Comparison of ENCODE assay signal across 8 mouse cellular contexts in the genomic region with DNA sequence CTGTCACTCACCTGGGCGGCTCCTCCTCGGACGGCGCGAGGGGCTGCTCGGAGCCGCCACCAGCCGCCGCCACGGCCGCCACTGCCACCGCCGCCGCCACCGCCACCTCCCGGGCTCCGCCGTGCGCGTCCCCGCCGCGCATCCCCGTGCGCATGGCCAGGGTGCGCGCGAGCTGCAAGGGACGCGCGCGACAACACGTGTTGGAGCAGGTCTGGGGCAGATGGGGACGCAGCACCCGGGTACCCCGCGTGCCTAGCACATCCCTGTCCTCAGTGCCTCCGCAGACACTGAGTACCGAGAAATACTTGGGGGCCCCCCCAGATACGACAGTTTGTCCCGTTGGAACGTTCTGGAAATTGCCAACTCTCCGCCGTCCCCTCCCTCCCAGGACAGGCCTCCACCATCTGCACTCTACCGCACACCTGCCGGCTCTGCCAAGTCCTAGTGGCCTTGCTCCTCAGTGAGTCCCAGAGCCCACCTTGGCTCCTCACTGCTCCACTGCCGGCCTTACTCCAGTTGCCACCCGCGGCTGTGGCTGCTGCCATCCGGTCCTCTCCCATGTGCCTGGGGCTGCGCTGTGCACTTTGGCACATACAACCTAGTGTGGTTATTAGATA. TPM values are rescaled to one million over a fixed set of nuclear protein-coding genes. Genes with fewer than 3 reads are reported as not detected.
DNase-seq lines count a peak whose midpoint lies in the region; ATAC-seq and TF ChIP-seq lines count a peak whose summit lies in the region.

TSS of gene Lingo3 (minus strand) at position 109 of the 617 bp plus-strand sequence.

- H3K36me3 ChIP-seq in kidney, embryonic 16.5 days (ENCODE audit: insufficient read depth, low read length) = no peaks in the 10 kb centered on the region
- no peaks in the 10 kb centered on the region for H3K36me3 ChIP-seq in forebrain, embryonic 16.5 days (ENCODE audit: control insufficient read depth, insufficient read depth)
- H3K36me3 ChIP-seq in midbrain, embryonic 12.5 days = no peaks in the 10 kb centered on the region

- TF ChIP-seq CTCF in brain, embryonic 14.5 days (IDR thresholded peaks at IDR 0.05; ENCODE audit: borderline replicate concordance, extremely low read depth, insufficient read depth, insufficient read length) = no peak

- no peak for DNase-seq in kidney, adult 11 months
- DNase-seq in brain, embryonic 14.5 days (ENCODE audit: low read depth) = peak; percentile 58
- no peak for DNase-seq in layer of hippocampus, adult 8-10 months (ENCODE audit: low spot score in 2 of 2)
- DNase-seq in ovary, postnatal 10 days (ENCODE audit: low spot score) = no peak
- DNase-seq in spleen, postnatal 36 days (ENCODE audit: low spot score in 2 of 2) = no peak

- peak within 1 kb of the TSS; percentile 46 for H3K4me3 ChIP-seq in kidney, embryonic 16.5 days (ENCODE audit: low read length)
- H3K4me3 ChIP-seq in forebrain, embryonic 16.5 days (replicated peaks; ENCODE audit: low read length) = peak within 1 kb of the TSS; percentile 59
- H3K4me3 ChIP-seq in midbrain, embryonic 12.5 days = peak within 1 kb of the TSS; percentile 44

- peaks cover 11% of the 10 kb centered on the region; the same call in 1 of the 2 replicates for H3K4me1 ChIP-seq in kidney, embryonic 16.5 days (ENCODE audit: insufficient read depth, low read length)
- peaks cover 16% of the 10 kb centered on the region for H3K4me1 ChIP-seq in forebrain, embryonic 16.5 days (replicated peaks; ENCODE audit: control insufficient read depth, insufficient read depth, low read length)
- H3K4me1 ChIP-seq in midbrain, embryonic 12.5 days = peaks cover 13% of the 10 kb centered on the region

- 4% methylated on average over 51 of the region's 51 CpGs for WGBS in kidney, embryonic 16.5 days
- 3% methylated on average over 51 of the region's 51 CpGs for WGBS in forebrain, embryonic 16.5 days
- WGBS in midbrain, embryonic 12.5 days = 6% methylated on average over 44 of the region's 51 CpGs

- H3K27ac ChIP-seq in kidney, embryonic 16.5 days (ENCODE audit: low read length) = no peak within 1 kb of the TSS
- H3K27ac ChIP-seq in forebrain, embryonic 16.5 days (ENCODE audit: low read length) = no peak within 1 kb of the TSS
- H3K27ac ChIP-seq in midbrain, embryonic 12.5 days (replicated peaks) = no peak within 1 kb of the TSS

- TF ChIP-seq POLR2A in brain, embryonic 14.5 days (IDR thresholded peaks at IDR 0.05; ENCODE audit: borderline replicate concordance, extremely low read depth, insufficient read depth, insufficient read length, poor library complexity, severe bottlenecking) = no peak

- H3K27me3 ChIP-seq in kidney, embryonic 16.5 days (ENCODE audit: insufficient read depth, low read length) = peaks cover 37% of the 10 kb centered on the region
- H3K27me3 ChIP-seq in forebrain, embryonic 16.5 days (replicated peaks; ENCODE audit: control insufficient read depth, insufficient read depth, low read length) = peaks cover 26% of the 10 kb centered on the region
- peaks cover 66% of the 10 kb centered on the region for H3K27me3 ChIP-seq in midbrain, embryonic 12.5 days

- peak within 1 kb of the TSS; percentile 63 for H3K4me2 ChIP-seq in kidney, embryonic 16.5 days (replicated peaks; ENCODE audit: low read depth, low read length)
- H3K4me2 ChIP-seq in forebrain, embryonic 16.5 days (ENCODE audit: low read length) = peak within 1 kb of the TSS; percentile 79
- H3K4me2 ChIP-seq in midbrain, embryonic 12.5 days (replicated peaks) = peak within 1 kb of the TSS; percentile 72

- H3K9me3 ChIP-seq in kidney, embryonic 16.5 days (ENCODE audit: low read length) = no peaks in the 10 kb centered on the region
- no peaks in the 10 kb centered on the region for H3K9me3 ChIP-seq in forebrain, embryonic 16.5 days (ENCODE audit: control insufficient read depth, low read length)
- H3K9me3 ChIP-seq in midbrain, embryonic 12.5 days = no peaks in the 10 kb centered on the region

- peak within 1 kb of the TSS; percentile 61 for H3K9ac ChIP-seq in kidney, embryonic 16.5 days (replicated peaks; ENCODE audit: low read length)
- H3K9ac ChIP-seq in forebrain, embryonic 16.5 days (replicated peaks; ENCODE audit: low read depth, low read length) = peak within 1 kb of the TSS; percentile 71
- H3K9ac ChIP-seq in midbrain, embryonic 12.5 days (replicated peaks) = peak within 1 kb of the TSS; percentile 50

- ATAC-seq in kidney, embryonic 16.5 days (ENCODE audit: low FRiP score, low TSS enrichment) = no peak
- peak; percentile 51 for ATAC-seq in forebrain, embryonic 16.5 days
- ATAC-seq in midbrain, embryonic 12.5 days (ENCODE audit: low FRiP score, low read depth) = 0 out of 2 replicates have a peak, but pooled peaks have one; percentile 34

RNA-seq across cellular contexts. Expression of gene Lingo3, which starts in this region (rescaled TPM):
- polyA plus RNA-seq in kidney, embryonic 16.5 days (2015; fragmentation: Nextera tagmentation; extraction: Ambion mirVana) = 0.66 and 0.71 TPM in 2 replicates
- polyA plus RNA-seq in brain, embryonic 14.5 days (2012; rRNA removed) = 5.2 and 7.7 TPM in 2 replicates
- polyA plus RNA-seq in forebrain, embryonic 16.5 days (2015; fragmentation: Nextera tagmentation; extraction: Ambion mirVana) = 6.0 and 9.3 TPM in 2 replicates
- total RNA-seq in layer of hippocampus, adult 8-10 months (2022) = 10 to 100 TPM; 33.4 to 44.0 (median 40.3) TPM
- polyA plus RNA-seq in midbrain, embryonic 12.5 days (2016; fragmentation: Nextera tagmentation; extraction: Ambion mirVana) = 0.77 and 1.0 TPM in 2 replicates
